Mouse (Mus musculus): ENCODE measurements around the gene Hfe. TPM values are rescaled to one million over a fixed set of nuclear protein-coding genes. Genes with fewer than 3 reads are reported as not detected.
"Not testable (repeated sequence)": the region's sequence is repeated elsewhere in the genome, so short reads cannot be mapped to it uniquely, and the experiment has no call there.

Hfe gene
- total and polyA plus RNA-seq, 3 experiments, result 0.08 to 1.0 (median 0.39) TPM

DNA sequence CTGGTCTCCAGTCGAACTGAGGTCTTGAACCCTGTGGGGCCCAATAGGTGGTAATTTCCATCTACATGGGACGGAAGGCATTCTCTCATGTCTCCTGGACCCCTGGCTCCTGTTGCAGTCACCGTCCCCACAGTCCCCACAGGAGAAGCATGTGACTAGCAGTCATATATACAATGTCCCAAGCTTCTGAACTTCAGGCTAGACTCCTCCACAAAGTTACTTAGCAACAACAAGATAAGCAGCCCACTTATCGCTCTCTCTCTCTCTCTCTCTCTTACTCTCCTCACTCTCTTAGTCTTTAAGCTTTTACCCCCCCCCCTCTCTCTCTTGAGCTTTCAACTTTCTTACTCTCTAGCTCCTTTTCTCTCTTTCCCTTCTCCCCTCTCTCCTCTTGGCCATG is 13.6 kb upstream of the Hfe start:
- in situ Hi-C loops (cut with MboI; ENCODE audit: low pct_ligation_motif_present, low pct_unique_long_range_greater_than_20kb, low sequenced_read_pairs), result loop anchor here (10.0 kb wide), 1 partner anchor 89 kb away; no protein-coding TSS in a partner anchor
- H3K9ac ChIP-seq (ENCODE audit: insufficient read depth, low read depth), result no peak overlapping the region
- dilution Hi-C loops (cut with MboI; ENCODE audit: extremely low pct_ligation_motif_present, extremely low pct_unique_long_range_greater_than_20kb, low sequenced_read_pairs), result no loop called here

DNA sequence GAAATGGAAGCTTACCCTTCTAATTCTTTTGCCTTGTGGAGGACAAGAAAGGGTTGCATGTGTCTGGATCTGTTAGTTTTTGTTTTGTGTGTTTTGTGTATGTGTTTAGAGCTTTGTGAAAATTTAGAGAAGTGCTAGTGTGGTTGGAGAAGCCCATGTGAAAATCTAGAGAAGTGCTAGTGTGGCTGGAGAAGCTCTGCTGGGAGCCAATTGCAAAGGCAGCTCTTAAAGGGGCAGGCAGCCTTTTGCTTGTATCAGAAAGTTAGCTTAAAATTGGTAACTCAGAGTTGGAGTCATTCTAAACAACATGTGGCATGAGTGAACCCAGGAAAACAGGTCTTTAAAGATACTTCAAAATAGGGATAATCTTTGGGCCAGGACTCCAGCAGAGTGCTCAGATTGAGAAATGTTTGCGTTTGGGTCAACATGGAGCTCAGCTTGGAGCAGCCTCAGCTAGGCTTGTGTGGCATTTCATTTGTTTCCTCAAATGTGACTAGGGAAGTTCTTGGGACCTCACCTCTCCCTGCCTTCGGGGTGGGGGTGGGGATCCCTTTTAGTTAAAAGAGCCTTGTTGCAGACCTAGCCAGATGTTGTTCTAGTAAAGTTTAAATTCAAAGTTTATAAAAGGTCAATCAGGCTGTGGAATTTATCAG is 7.1 kb upstream of the Hfe start:
- H3K4me1 ChIP-seq (ENCODE audit: control insufficient read depth in 1 of 2, insufficient read depth in 2 of 2); H3K79me2 ChIP-seq (replicated peaks; ENCODE audit: control insufficient read depth, extremely low read depth, insufficient read depth, poor library complexity, severe bottlenecking); H3K27ac ChIP-seq (ENCODE audit: insufficient read depth, low read depth); H3K27me3 ChIP-seq (replicated peaks); DNase-seq (ENCODE audit: extremely low read depth); H3K36me3 ChIP-seq (replicated peaks in 1 of 2; ENCODE audit: control insufficient read depth in 1 of 2, insufficient read depth in 1 of 2, low read length in 1 of 2); in situ Hi-C loops (cut with MboI; ENCODE audit: low pct_ligation_motif_present, low pct_unique_long_range_greater_than_20kb, low sequenced_read_pairs); H3K9me3 ChIP-seq (replicated peaks; ENCODE audit: low read length); H3K4me3 ChIP-seq (replicated peaks in 1 of 3; ENCODE audit: low read depth in 2 of 3, low read length in 2 of 3, poor library complexity in 1 of 3); H3K4me2 ChIP-seq (ENCODE audit: insufficient read depth, low read depth, poor library complexity, severe bottlenecking); dilution Hi-C loops (cut with MboI; ENCODE audit: extremely low pct_ligation_motif_present, extremely low pct_unique_long_range_greater_than_20kb, low sequenced_read_pairs); H3K9ac ChIP-seq (ENCODE audit: insufficient read depth, low read depth): not testable (repeated sequence)

More for the DNA sequence above, 13.6 kb upstream of the Hfe start:
- Histone ChIP-seq H3K4me1 (ENCODE audit: control insufficient read depth in 1 of 2, insufficient read depth in 2 of 2) (no peaks in the 10 kb centered on the region), H3K4me2 (ENCODE audit: insufficient read depth, low read depth, poor library complexity, severe bottlenecking) (no peak overlapping the region), H3K79me2 (replicated peaks; ENCODE audit: control insufficient read depth, extremely low read depth, insufficient read depth, poor library complexity, severe bottlenecking) (no peaks in the 10 kb centered on the region), H3K27ac (ENCODE audit: insufficient read depth, low read depth) (no peak overlapping the region), H3K36me3 (replicated peaks in 1 of 2; ENCODE audit: control insufficient read depth in 1 of 2, insufficient read depth in 1 of 2, low read length in 1 of 2) (no peaks in the 10 kb centered on the region), H3K9me3 (replicated peaks; ENCODE audit: low read length) (no peaks in the 10 kb centered on the region), H3K4me3 (replicated peaks in 1 of 3; ENCODE audit: low read depth in 2 of 3, low read length in 2 of 3, poor library complexity in 1 of 3) (no peak overlapping the region), H3K27me3 (replicated peaks) (no peaks in the 10 kb centered on the region)
- TF ChIP-seq TCF12 (IDR thresholded peaks at IDR 0.05; ENCODE audit: low read depth, low read length) (no peak), CHD2 (IDR thresholded peaks at IDR 0.05; ENCODE audit: low read length) (no peak), ZKSCAN1 (IDR thresholded peaks at IDR 0.05; ENCODE audit: borderline replicate concordance, low read depth, low read length) (no peak), ZNF384 (IDR thresholded peaks at IDR 0.05; ENCODE audit: low read depth, low read length) (no peak), MEF2A (IDR thresholded peaks at IDR 0.05; ENCODE audit: borderline replicate concordance, low read depth, low read length) (no peak), USF2 (conservative IDR thresholded peaks at IDR 0.05; ENCODE audit: low read depth, low read length) (no peak), KAT2A (IDR thresholded peaks at IDR 0.05; ENCODE audit: insufficient replicate concordance, low read length) (no peak), TBP (conservative IDR thresholded peaks at IDR 0.05; ENCODE audit: low read depth, low read length) (no peak), ZC3H11A (IDR thresholded peaks at IDR 0.05; ENCODE audit: low read depth, low read length) (no peak), NELFE (IDR thresholded peaks at IDR 0.05; ENCODE audit: low read depth, low read length) (no peak), POLR2A (IDR thresholded peaks at IDR 0.05; ENCODE audit: low read depth, low read length) (no peak), RCOR1 (conservative IDR thresholded peaks at IDR 0.05; ENCODE audit: low read depth, low read length) (no peak), JUN (IDR thresholded peaks at IDR 0.05; ENCODE audit: insufficient read depth, low read depth, low read length) (no peak), RAD21 (IDR thresholded peaks at IDR 0.05; ENCODE audit: low read depth, low read length) (no peak), IRF4 (IDR thresholded peaks at IDR 0.05; ENCODE audit: low read depth, low read length) (no peak), MAZ (IDR thresholded peaks at IDR 0.05; ENCODE audit: low read depth, low read length) (no peak), MAFK (IDR thresholded peaks at IDR 0.05; ENCODE audit: insufficient replicate concordance, low read length) (no peak), MXI1 (IDR thresholded peaks at IDR 0.05; ENCODE audit: low read depth, low read length) (no peak)
- DNase-seq (ENCODE audit: extremely low read depth), result no peak

Data from CH12.LX (cell line).